Mouse (Mus musculus) bone marrow, adult 2 months (tissue): ENCODE data around the gene Rbl1.

Experiments used
- CTCF ChIP-seq: fragments of 200-500 bp; IDR thresholded peaks from 2 replicates; pipeline ENCODE4 v1.5.1; 2011; ENCODE audit warnings: low read length, control low read depth; ENCODE audit not compliant: control insufficient read depth, insufficient read depth
- POLR2A ChIP-seq: fragments of 200-500 bp; IDR thresholded peaks from 2 replicates; pipeline ENCODE4 v1.6.1; 2011; ENCODE audit warnings: low read depth, mild to moderate bottlenecking, control low read depth, low read length, borderline replicate concordance; ENCODE audit not compliant: control insufficient read depth

DNA sequence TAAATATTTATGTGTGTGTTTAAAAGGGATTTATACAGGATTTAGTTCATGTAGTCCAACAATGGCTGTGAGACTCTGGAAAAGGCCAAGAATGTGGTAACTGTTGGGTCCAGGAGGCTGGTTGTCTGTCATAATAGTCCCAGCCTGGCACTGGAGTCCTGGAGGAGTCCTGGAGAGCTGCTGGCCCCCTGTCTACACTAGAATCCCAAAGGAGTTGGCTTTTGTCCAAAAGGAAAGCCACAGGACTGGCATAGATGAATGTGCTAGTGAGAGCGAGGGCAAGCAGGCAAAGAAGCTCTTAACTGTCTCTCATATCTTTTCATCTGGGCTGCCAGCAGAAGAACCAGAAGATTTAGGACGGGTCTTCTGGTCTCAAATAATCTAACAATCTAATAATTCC lies 67.7 kb downstream of the Rbl1 start:
- TF ChIP-seq CTCF, result no peak
- TF ChIP-seq POLR2A, result no peak
